Mouse (Mus musculus) limb, embryonic 11.5 days (tissue): ENCODE data around the gene Rragd. TPM values are rescaled to one million over a fixed set of nuclear protein-coding genes. Genes with fewer than 3 reads are reported as not detected.

Experiments
- ATAC-seq: fragments of 200-750 bp; cut with Nextera tagmentation; 2 replicates; pipeline ENCODE4 v1.8.0; 2017; ENCODE audit warnings: low read depth; ENCODE audit not compliant: insufficient number of reproducible peaks, low FRiP score, low TSS enrichment
- DNase-seq: peaks from one replicate; pipeline ENCODE4 v3.0.0-alpha.2; 2015; ENCODE audit warnings: low spot score
- H3K27ac ChIP-seq: fragments of 300-500 bp; sonication (generic); replicated peaks from 2 replicates; pipeline ENCODE4 v1.5.1; 2014; ENCODE audit warnings: low read depth, mild to moderate bottlenecking, low read length
- H3K27me3 ChIP-seq: fragments of 300-500 bp; sonication (generic); 2 replicates; pipeline ENCODE4 v1.6.1; 2014; ENCODE audit warnings: mild to moderate bottlenecking, low read length, mixed read lengths; ENCODE audit not compliant: control insufficient read depth, insufficient read depth
- H3K36me3 ChIP-seq: fragments of 300-500 bp; sonication (generic); 2 replicates; pipeline ENCODE4 v1.6.1; 2014; ENCODE audit warnings: mild to moderate bottlenecking, low read length, moderate library complexity, mixed read lengths; ENCODE audit not compliant: control insufficient read depth, insufficient read depth
- H3K4me1 ChIP-seq: fragments of 300-500 bp; sonication (generic); 2 replicates; pipeline ENCODE4 v1.6.1; 2014; ENCODE audit warnings: low read length, mixed read lengths; ENCODE audit not compliant: control insufficient read depth, insufficient read depth
- H3K4me2 ChIP-seq: fragments of 300-500 bp; sonication (generic); 2 replicates; pipeline ENCODE4 v1.6.1; 2014; ENCODE audit warnings: low read depth, mild to moderate bottlenecking, moderate library complexity; ENCODE audit not compliant: severe bottlenecking
- H3K4me3 ChIP-seq: fragments of 300-500 bp; sonication (generic); 2 replicates; pipeline ENCODE4 v1.5.1; 2014; ENCODE audit warnings: low read depth, low read length
- H3K9ac ChIP-seq: fragments of 300-500 bp; sonication (generic); 2 replicates; pipeline ENCODE4 v1.6.1; 2014; ENCODE audit warnings: mild to moderate bottlenecking, low read length
- H3K9me3 ChIP-seq: fragments of 300-500 bp; sonication (generic); 2 replicates; pipeline ENCODE4 v1.6.1; 2016; ENCODE audit warnings: low read length; ENCODE audit not compliant: control insufficient read depth
- WGBS: fragments of 180-500 bp; shearing (Covaris S2); extraction: QIAGEN DNeasy Blood & Tissue Kit; methylation state at CpG from one replicate; pipeline ENCODE4 v1.1.7; 2014; 5-methylcytosine and 5-hydroxymethylcytosine counted together
- polyA plus RNA-seq: library from polyadenylated mRNA; unstranded; fragments of >200 nt; fragmentation: Nextera tagmentation; extraction: Ambion mirVana; gene quantifications from 2 replicates; pipeline ENCODE4 v1.2.1, GENCODE M21; 2014

Gene Rragd
- polyA plus RNA-seq = 25.8 and 26.1 TPM in 2 replicates

- H3K9ac ChIP-seq = peak within 1 kb of the TSS; percentile 82
- DNase-seq (peak; percentile 67), ATAC-seq (peak; percentile 84)
- H3K27ac ChIP-seq = peak within 1 kb of the TSS; percentile 65
- no peaks in the 10 kb centered on the region for H3K9me3 ChIP-seq
- peaks cover 11% of the 10 kb centered on the region; the same call in 1 of the 2 replicates for H3K4me1 ChIP-seq
- H3K36me3 ChIP-seq = no peaks in the 10 kb centered on the region
- 0% methylated on average over 13 of the region's 18 CpGs for WGBS
- H3K27me3 ChIP-seq = no peaks in the 10 kb centered on the region; the same call in 1 of the 2 replicates
- peak within 1 kb of the TSS; percentile 82 for H3K4me3 ChIP-seq
- H3K4me2 ChIP-seq = peak within 1 kb of the TSS; percentile 97
Measured at GRCm38 (mm10) chr4:32982716-32983175, at the start of gene Rragd. TSS of gene Rragd (plus strand) at chr4:32983037.

GRCm38 (mm10) chr4:32936762-32937341, 46.0 kb upstream of the Rragd start:
- no peak overlapping the region for H3K4me3 ChIP-seq

GRCm38 (mm10) chr4:32939521-32939920, 43.3 kb upstream of the Rragd start:
- Histone ChIP-seq H3K4me1 (no peaks in the 10 kb centered on the region), H3K27me3 (no peaks in the 10 kb centered on the region), H3K27ac (no peak overlapping the region), H3K36me3 (no peaks in the 10 kb centered on the region), H3K9ac (no peak overlapping the region), H3K4me2 (no peak overlapping the region), H3K9me3 (no peaks in the 10 kb centered on the region), H3K4me3 (no peak overlapping the region)
- ATAC-seq = no peak
- DNase-seq = peak; percentile 24
- 46% methylated on average over 4 of the region's 4 CpGs for WGBS

More at GRCm38 (mm10) chr4:32936762-32937341, 46.0 kb upstream of the Rragd start:
- Histone ChIP-seq H3K36me3 (no peaks in the 10 kb centered on the region), H3K9ac (no peak overlapping the region), H3K9me3 (no peaks in the 10 kb centered on the region), H3K27ac (no peak overlapping the region; the same call in 1 of the 2 replicates), H3K4me1 (no peaks in the 10 kb centered on the region), H3K4me2 (no peak overlapping the region), H3K27me3 (no peaks in the 10 kb centered on the region)
- DNase-seq (no peak), ATAC-seq (no peak)
- 54% methylated on average over 9 of the region's 9 CpGs for WGBS

GRCm38 (mm10) chr4:32939964-32940363, 42.9 kb upstream of the Rragd start:
- H3K27ac ChIP-seq = no peak overlapping the region
- H3K4me2 ChIP-seq = no peak overlapping the region
- peak; percentile 37 for DNase-seq
- ATAC-seq = no peak
- H3K9ac ChIP-seq = no peak overlapping the region
- H3K36me3 ChIP-seq = no peaks in the 10 kb centered on the region
- no peaks in the 10 kb centered on the region for H3K9me3 ChIP-seq
- no peaks in the 10 kb centered on the region for H3K4me1 ChIP-seq
- WGBS = 47% methylated on average over 5 of the region's 5 CpGs
- no peak overlapping the region for H3K4me3 ChIP-seq
- H3K27me3 ChIP-seq = no peaks in the 10 kb centered on the region

GRCm38 (mm10) chr4:32940984-32941383, 41.9 kb upstream of the Rragd start:
- H3K27me3 ChIP-seq = no peaks in the 10 kb centered on the region
- no peak overlapping the region for H3K9ac ChIP-seq
- DNase-seq = no peak
- ATAC-seq = no peak
- no peaks in the 10 kb centered on the region for H3K36me3 ChIP-seq
- H3K4me3 ChIP-seq = no peak overlapping the region
- WGBS = 76% methylated on average over 4 of the region's 4 CpGs
- H3K4me2 ChIP-seq = no peak overlapping the region
- no peak overlapping the region for H3K27ac ChIP-seq
- no peaks in the 10 kb centered on the region for H3K4me1 ChIP-seq
- no peaks in the 10 kb centered on the region for H3K9me3 ChIP-seq

- 35% methylated on average over 4 of the region's 4 CpGs for WGBS
- ATAC-seq (no peak), DNase-seq (no peak)
- H3K4me3 ChIP-seq = no peak overlapping the region
- peaks cover 7% of the 10 kb centered on the region; the same call in 1 of the 2 replicates for H3K4me1 ChIP-seq
- H3K9me3 ChIP-seq = no peaks in the 10 kb centered on the region
- H3K9ac ChIP-seq = no peak overlapping the region
- H3K27me3 ChIP-seq = 0 out of 2 replicates have a peak, but pooled peaks cover 5% of the 10 kb centered on the region
- H3K27ac ChIP-seq = no peak overlapping the region
- H3K36me3 ChIP-seq = no peaks in the 10 kb centered on the region
- no peak overlapping the region for H3K4me2 ChIP-seq
Measured at GRCm38 (mm10) chr4:32947631-32948030, 35.2 kb upstream of the Rragd start.

- Histone ChIP-seq H3K27me3 (0 out of 2 replicates have a peak, but pooled peaks cover 5% of the 10 kb centered on the region), H3K4me2 (no peak overlapping the region), H3K9ac (no peak overlapping the region), H3K4me3 (no peak overlapping the region), H3K36me3 (no peaks in the 10 kb centered on the region), H3K9me3 (no peaks in the 10 kb centered on the region), H3K27ac (no peak overlapping the region), H3K4me1 (peaks cover 7% of the 10 kb centered on the region; the same call in 1 of the 2 replicates)
- no peak for ATAC-seq
- DNase-seq = no peak
- 61% methylated on average over 10 of the region's 10 CpGs for WGBS
Measured at GRCm38 (mm10) chr4:32948696-32949095, 34.1 kb upstream of the Rragd start.

GRCm38 (mm10) chr4:32950356-32951034, 32.3 kb upstream of the Rragd start, which contains the start of gene Ankrd6:
TSS of gene Ankrd6 (minus strand) at chr4:32950841.
- ATAC-seq = peak; percentile 86
- H3K9me3 ChIP-seq = no peaks in the 10 kb centered on the region
- H3K4me3 ChIP-seq = peak within 1 kb of the TSS; percentile 60
- peak within 1 kb of the TSS; percentile 94 for H3K4me2 ChIP-seq
- under 1% methylated on average over 66 of the region's 66 CpGs for WGBS
- H3K27me3 ChIP-seq = 0 out of 2 replicates have a peak, but pooled peaks cover 5% of the 10 kb centered on the region
- H3K9ac ChIP-seq = peak within 1 kb of the TSS; percentile 68
- peak; percentile 93 for DNase-seq
- no peaks in the 10 kb centered on the region for H3K36me3 ChIP-seq
- H3K4me1 ChIP-seq = peaks cover 7% of the 10 kb centered on the region; the same call in 1 of the 2 replicates
- no peak within 1 kb of the TSS for H3K27ac ChIP-seq
